Mouse (Mus musculus) left cerebral cortex, postnatal 10 days (tissue): ENCODE results near the gene Lrwd1. TPM values are rescaled to one million over a fixed set of nuclear protein-coding genes. Genes with fewer than 3 reads are reported as not detected.

ENCODE experiments used
- microRNA-seq: library from miRNA; unstranded; fragments of <30 nt; microRNA quantifications from one replicate; pipeline ENCODE4 v1.2.0, GENCODE M21; 2022
- total RNA-seq, 2 experiments: library from RNA; stranded (reverse); gene quantifications; 2 replicates each; pipeline ENCODE4 v1.2.3; 2021

The Lrwd1 gene
- total RNA-seq, 2 experiments from 2014 or later = 11.7 to 13.2 TPM

Small RNA genes within 50 kb of the gene (microRNA-seq; reads per million reads assigned to microRNA genes)
- 2.0 reads per million for gene Mir7035

Other genes with a start within 250 kb of the Lrwd1 start
- gene Hspb1, start 248.2 kb downstream of the Lrwd1 start, total RNA-seq = 1 to 10 TPM; 4.3 to 4.6 TPM
- 1,000 to 10,000 TPM; 1,621 to 1,667 TPM for gene Ywhag, start 201.5 kb downstream of the Lrwd1 start, total RNA-seq
- gene Ssc4d, start 161.5 kb downstream of the Lrwd1 start, total RNA-seq = 1 to 10 TPM; 1.7 to 4.0 TPM
- gene Zp3, start 156.0 kb downstream of the Lrwd1 start, total RNA-seq = not detected
- 1 to 10 TPM; 9.3 to 9.4 TPM for gene Dtx2, start 141.3 kb downstream of the Lrwd1 start, total RNA-seq
- not detected for gene Upk3b, start 97.6 kb downstream of the Lrwd1 start, total RNA-seq
- not detected for gene Upk3bl, start 81.6 kb downstream of the Lrwd1 start, total RNA-seq
- 1 to 10 TPM; 6.8 to 7.9 TPM for gene Rasa4, start 52.2 kb downstream of the Lrwd1 start, total RNA-seq
- 10 to 100 TPM; 82.2 to 91.6 TPM for gene Polr2j, start 19.4 kb downstream of the Lrwd1 start, total RNA-seq
- 10 to 100 TPM in 1 of 2 experiments, 1 to 10 TPM in 1; 9.5 to 11.7 TPM for gene Alkbh4, start 72 bp upstream of the Lrwd1 start, total RNA-seq
- gene Orai2, start 34.6 kb upstream of the Lrwd1 start, total RNA-seq = 10 to 100 TPM; 59.8 to 62.6 TPM
- 10 to 100 TPM; 41.2 to 42.4 TPM for gene Prkrip1, start 62.9 kb upstream of the Lrwd1 start, total RNA-seq
- 10 to 100 TPM; 13.4 to 16.3 TPM for gene Sh2b2, start 110.5 kb upstream of the Lrwd1 start, total RNA-seq